Mouse (Mus musculus) MEL (cell line): ENCODE measurements at regions not wholly inside any gene's neighbourhood (a gene's known extent, or its start where the extent isn't known, plus 50 kb on each side); places are given as distances from the start of the nearest gene placed in this dataset.

Experiments used
- DNase-seq: peaks from one replicate; pipeline ENCODE4 v3.0.0; 2011; ENCODE audit warnings: low read depth, low spot score
- H3K27ac ChIP-seq: 2 replicates; pipeline ENCODE4 v1.5.1; 2012; ENCODE audit warnings: low read depth, mild to moderate bottlenecking, control low read depth, low read length, moderate library complexity; ENCODE audit not compliant: control insufficient read depth
- H3K27me3 ChIP-seq, 2 experiments: fragments of 150-350 bp in 1 of 2; sonication (generic) in 1 of 2; 2 replicates each; pipeline ENCODE4 v1.6.1; 2012; ENCODE audit warnings: low read length in 2 of 2, mild to moderate bottlenecking in 2 of 2, improper control_type of control experiment in 1 of 2, moderate library complexity in 1 of 2; ENCODE audit not compliant: insufficient read depth in 2 of 2, control insufficient read depth in 1 of 2
- H3K36me3 ChIP-seq, 2 experiments: 2 replicates each; pipeline ENCODE4 v1.6.1; 2012 to 2014; ENCODE audit warnings: low read length in 2 of 2, improper control_type of control experiment in 1 of 2, inconsistent platforms in 1 of 2, mild to moderate bottlenecking in 1 of 2; ENCODE audit not compliant: insufficient read depth in 2 of 2, control insufficient read depth in 1 of 2
- H3K4me1 ChIP-seq, 2 experiments: fragments of 150-350 bp in 1 of 2; sonication (generic) in 1 of 2; 2 replicates each; pipeline ENCODE4 v1.6.1; 2012; ENCODE audit warnings: low read length in 2 of 2, improper control_type of control experiment in 1 of 2, mild to moderate bottlenecking in 1 of 2; ENCODE audit not compliant: insufficient read depth in 2 of 2, control insufficient read depth in 1 of 2
- H3K4me3 ChIP-seq, 2 experiments: fragments of 150-350 bp in 1 of 2; sonication (generic) in 1 of 2; 2 replicates each; pipeline ENCODE4 v1.5.1; 2012; ENCODE audit warnings: low read depth in 2 of 2, low read length in 2 of 2, mild to moderate bottlenecking in 2 of 2, moderate library complexity in 2 of 2, control low read depth in 1 of 2, improper control_type of control experiment in 1 of 2; ENCODE audit not compliant: control insufficient read depth in 1 of 2, insufficient read depth in 1 of 2
- H3K79me2 ChIP-seq: 2 replicates; pipeline ENCODE4 v1.6.1; 2012; ENCODE audit warnings: mild to moderate bottlenecking, low read length, moderate library complexity; ENCODE audit not compliant: control insufficient read depth, poor library complexity, insufficient read depth
- H3K9ac ChIP-seq: 2 replicates; pipeline ENCODE4 v1.6.1; 2012; ENCODE audit warnings: low read depth, mild to moderate bottlenecking, control low read depth, low read length, moderate library complexity; ENCODE audit not compliant: control insufficient read depth, poor library complexity, severe bottlenecking
- H3K9me3 ChIP-seq: fragments of 150-350 bp; sonication (generic); replicated peaks from 2 replicates; pipeline ENCODE4 v1.6.1; 2012; ENCODE audit warnings: mild to moderate bottlenecking, low read length, improper control_type of control experiment, moderate library complexity; ENCODE audit not compliant: insufficient read depth
- BHLHE40 ChIP-seq: IDR thresholded peaks from 2 replicates; pipeline ENCODE4 v1.6.1; 2012; ENCODE audit warnings: low read depth, mild to moderate bottlenecking, inconsistent platforms, low read length, improper control_type of control experiment, borderline replicate concordance
- CHD1 ChIP-seq: IDR thresholded peaks from 2 replicates; pipeline ENCODE4 v1.6.1; 2012; ENCODE audit warnings: low read depth, mild to moderate bottlenecking, inconsistent platforms, low read length, improper control_type of control experiment
- CHD2 ChIP-seq: IDR thresholded peaks from 2 replicates; pipeline ENCODE4 v1.6.1; 2011; ENCODE audit warnings: low read length, improper control_type of control experiment
- CTCF ChIP-seq, 3 experiments: IDR thresholded peaks in 2 of 3; conservative IDR thresholded peaks in 1 of 3; 2 replicates each; pipeline ENCODE4 v1.5.1; 2011 to 2012; ENCODE audit warnings: low read length in 3 of 3, low read depth in 2 of 3, mild to moderate bottlenecking in 2 of 3, improper control_type of control experiment in 1 of 3, inconsistent platforms in 1 of 3, mixed read lengths in 1 of 3, moderate library complexity in 1 of 3; ENCODE audit not compliant: control insufficient read depth in 1 of 3, insufficient read depth in 1 of 3, poor library complexity in 1 of 3, severe bottlenecking in 1 of 3
- ETS1 ChIP-seq: IDR thresholded peaks from 2 replicates; pipeline ENCODE4 v1.6.1; 2012; ENCODE audit warnings: low read depth, mild to moderate bottlenecking, inconsistent platforms, low read length, improper control_type of control experiment, moderate library complexity
- HCFC1 ChIP-seq: IDR thresholded peaks from 2 replicates; pipeline ENCODE4 v1.6.1; 2012; ENCODE audit warnings: low read depth, mild to moderate bottlenecking, inconsistent platforms, low read length, improper control_type of control experiment, moderate library complexity
- JUND ChIP-seq: IDR thresholded peaks from 2 replicates; pipeline ENCODE4 v1.6.1; 2011; ENCODE audit warnings: low read depth, mild to moderate bottlenecking, improper control_type of control experiment, low read length
- MAX ChIP-seq: IDR thresholded peaks from 2 replicates; pipeline ENCODE4 v1.6.1; 2011; ENCODE audit warnings: low read length, improper control_type of control experiment
- MAZ ChIP-seq: IDR thresholded peaks from 2 replicates; pipeline ENCODE4 v1.6.1; 2012; ENCODE audit warnings: low read depth, mild to moderate bottlenecking, inconsistent platforms, low read length, improper control_type of control experiment
- MYC ChIP-seq: IDR thresholded peaks from 2 replicates; pipeline ENCODE4 v1.6.1; 2011; ENCODE audit warnings: low read depth, mild to moderate bottlenecking, low read length, improper control_type of control experiment, moderate library complexity
- POLR2A ChIP-seq, 2 experiments: IDR thresholded peaks; 2 replicates each; pipeline ENCODE4 v1.6.1; 2011 to 2012; ENCODE audit warnings: low read length in 2 of 2, mild to moderate bottlenecking in 2 of 2, control low read depth in 1 of 2, improper control_type of control experiment in 1 of 2, low read depth in 1 of 2, moderate library complexity in 1 of 2; ENCODE audit not compliant: control insufficient read depth in 1 of 2, insufficient read depth in 1 of 2, poor library complexity in 1 of 2
- POLR2AphosphoS5 ChIP-seq: IDR thresholded peaks from 2 replicates; pipeline ENCODE4 v1.6.1; 2012; ENCODE audit warnings: low read depth, borderline replicate concordance, mild to moderate bottlenecking, inconsistent platforms, low read length, moderate library complexity, mixed read lengths
- RAD21 ChIP-seq: IDR thresholded peaks from 2 replicates; pipeline ENCODE4 v1.6.1; 2011; ENCODE audit warnings: mild to moderate bottlenecking, low read depth, low read length, improper control_type of control experiment
- RCOR1 ChIP-seq: IDR thresholded peaks from 2 replicates; pipeline ENCODE4 v1.6.1; 2012; ENCODE audit warnings: low read depth, mild to moderate bottlenecking, inconsistent platforms, low read length, improper control_type of control experiment
- UBTF ChIP-seq: IDR thresholded peaks from 2 replicates; pipeline ENCODE4 v1.6.1; 2012; ENCODE audit warnings: low read depth, mild to moderate bottlenecking, inconsistent platforms, low read length, improper control_type of control experiment, moderate library complexity, borderline replicate concordance; ENCODE audit not compliant: insufficient read depth
- USF2 ChIP-seq, 2 experiments: IDR thresholded peaks; 2 replicates each; pipeline ENCODE4 v1.6.1; 2011 to 2012; ENCODE audit warnings: improper control_type of control experiment in 2 of 2, low read length in 2 of 2, borderline replicate concordance in 1 of 2, inconsistent platforms in 1 of 2, low read depth in 1 of 2, mild to moderate bottlenecking in 1 of 2; ENCODE audit not compliant: insufficient read depth in 1 of 2
- ZMIZ1 ChIP-seq: IDR thresholded peaks from 2 replicates; pipeline ENCODE4 v1.6.1; 2012; ENCODE audit warnings: low read depth, mild to moderate bottlenecking, inconsistent platforms, low read length, improper control_type of control experiment, moderate library complexity

DNA sequence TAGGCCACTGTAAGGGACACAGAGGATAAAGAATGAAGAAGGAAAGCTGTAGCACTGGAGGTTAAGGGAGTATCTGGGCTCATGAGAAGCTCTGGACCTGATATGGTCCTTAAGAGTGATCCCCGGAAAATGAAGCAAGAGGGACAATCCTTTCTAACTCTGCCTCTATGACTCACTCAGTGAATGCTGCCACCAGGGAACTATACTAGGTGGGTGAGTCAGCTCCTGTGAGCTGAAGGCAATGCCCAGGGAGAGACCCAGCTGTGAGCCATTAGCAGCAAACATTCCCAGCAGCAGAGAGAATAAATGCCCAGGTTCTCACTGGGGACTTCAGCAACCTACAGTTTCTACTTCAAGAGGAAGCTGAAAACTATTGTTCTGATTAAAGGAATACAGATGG, 366.7 kb upstream of the Id4 start:
- H3K4me3 ChIP-seq: no peak overlapping the region
- no peaks in the 10 kb centered on the region for H3K36me3 ChIP-seq
- TF ChIP-seq CHD1 (no peak), UBTF (no peak), MYC (no peak), POLR2A (IDR thresholded peaks at IDR 0.05; ENCODE audit: control insufficient read depth in 1 of 2, insufficient read depth in 1 of 2, low read depth in 1 of 2, low read length in 2 of 2, poor library complexity in 1 of 2) (no peak), CHD2 (no peak)
- no peaks in the 10 kb centered on the region for H3K4me1 ChIP-seq
- H3K9ac ChIP-seq: no peak overlapping the region
- H3K79me2 ChIP-seq: no peaks in the 10 kb centered on the region
- H3K27me3 ChIP-seq: no peaks in the 10 kb centered on the region
- H3K9me3 ChIP-seq: no peaks in the 10 kb centered on the region
- DNase-seq: no peak
- no peak overlapping the region for H3K27ac ChIP-seq

DNA sequence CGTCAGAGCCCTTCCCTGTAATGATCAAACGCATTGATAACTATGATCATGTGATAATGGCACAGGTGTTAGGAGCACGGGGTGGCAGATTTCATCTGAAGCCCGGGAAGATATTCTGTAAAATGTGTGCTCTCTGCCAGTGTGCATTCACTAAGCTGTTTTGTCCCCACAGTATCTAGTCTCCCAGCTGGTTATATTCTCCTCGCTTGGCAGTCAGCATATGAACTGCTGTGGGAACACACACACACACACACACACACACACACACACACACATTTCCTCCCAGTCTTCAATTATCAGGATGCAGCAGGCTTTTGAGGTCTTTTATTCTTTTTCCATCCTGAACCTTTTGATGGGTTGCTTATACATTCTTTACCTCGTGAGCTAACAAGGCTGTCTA, 365.8 kb upstream of the Id4 start:
- Histone ChIP-seq H3K27ac (no peak overlapping the region), H3K4me3 (no peak overlapping the region), H3K9me3 (no peaks in the 10 kb centered on the region), H3K36me3 (no peaks in the 10 kb centered on the region), H3K9ac (no peak overlapping the region), H3K79me2 (no peaks in the 10 kb centered on the region), H3K4me1 (no peaks in the 10 kb centered on the region), H3K27me3 (no peaks in the 10 kb centered on the region)
- TF ChIP-seq BHLHE40: no peak
- TF ChIP-seq CTCF (IDR thresholded peaks at IDR 0.05 in 2 of 3, conservative IDR thresholded peaks at IDR 0.05 in 1 of 3; ENCODE audit: control insufficient read depth in 1 of 3, insufficient read depth in 1 of 3, low read depth in 2 of 3, low read length in 3 of 3, poor library complexity in 1 of 3, severe bottlenecking in 1 of 3): no peak
- no peak for TF ChIP-seq MAX
- TF ChIP-seq RAD21: no peak
- TF ChIP-seq ZMIZ1: no peak
- no peak for TF ChIP-seq HCFC1
- TF ChIP-seq POLR2AphosphoS5: no peak
- no peak for TF ChIP-seq CHD2
- no peak for TF ChIP-seq POLR2A (IDR thresholded peaks at IDR 0.05; ENCODE audit: control insufficient read depth in 1 of 2, insufficient read depth in 1 of 2, low read depth in 1 of 2, low read length in 2 of 2, poor library complexity in 1 of 2)
- no peak for TF ChIP-seq CHD1
- no peak for TF ChIP-seq JUND
- no peak for TF ChIP-seq RCOR1
- no peak for TF ChIP-seq MAZ
- TF ChIP-seq USF2 (IDR thresholded peaks at IDR 0.05; ENCODE audit: borderline replicate concordance in 1 of 2, insufficient read depth in 1 of 2, low read depth in 1 of 2, low read length in 2 of 2): no peak
- no peak for TF ChIP-seq ETS1
- DNase-seq: no peak
